Mouse (Mus musculus) erythroblast, embryonic 14.5 days (primary cell): ENCODE results near the gene Olfr455. TPM values are rescaled to one million over a fixed set of nuclear protein-coding genes. Genes with fewer than 3 reads are reported as not detected.

Experiments
- H3K27me3 ChIP-seq: 2 replicates; pipeline ENCODE4 v1.6.1; 2012; ENCODE audit warnings: inconsistent platforms; ENCODE audit not compliant: control insufficient read depth
- H3K36me3 ChIP-seq: 2 replicates; pipeline ENCODE4 v1.6.1; 2012; ENCODE audit warnings: mild to moderate bottlenecking, inconsistent platforms; ENCODE audit not compliant: control insufficient read depth
- H3K4me1 ChIP-seq: 2 replicates; pipeline ENCODE4 v1.6.1; 2012; ENCODE audit warnings: inconsistent platforms; ENCODE audit not compliant: control insufficient read depth
- H3K4me3 ChIP-seq: replicated peaks from 2 replicates; pipeline ENCODE3; 2012; ENCODE audit warnings: moderate library complexity, mild to moderate bottlenecking, inconsistent platforms
- H3K9me3 ChIP-seq: 2 replicates; pipeline ENCODE4 v1.6.1; 2012; ENCODE audit warnings: low read length, inconsistent platforms, mixed read lengths; ENCODE audit not compliant: control insufficient read depth
- GATA1 ChIP-seq: IDR thresholded peaks from 2 replicates; pipeline ENCODE4 v1.6.1; 2012; ENCODE audit warnings: low read length, inconsistent platforms, mixed read lengths
- TAL1 ChIP-seq: IDR thresholded peaks from 3 replicates; pipeline ENCODE4 v1.6.1; 2012; ENCODE audit warnings: low read length, inconsistent platforms, mixed read lengths
- polyA plus RNA-seq: library from polyadenylated mRNA; stranded (reverse); fragments of >175 nt; gene quantifications from 2 replicates; pipeline ENCODE4 v1.2.3, GENCODE M21; 2012

Olfr455 gene
- polyA plus RNA-seq, 1 experiment: not detected

- Histone ChIP-seq H3K9me3 (no peaks in the 10 kb centered on the region), H3K36me3 (no peaks in the 10 kb centered on the region), H3K4me3 (no peak overlapping the region), H3K27me3 (no peaks in the 10 kb centered on the region), H3K4me1 (no peaks in the 10 kb centered on the region)
- TF ChIP-seq GATA1 (no peak), TAL1 (no peak)
These were observed 38.1 kb downstream of the Olfr455 start for GRCm38 (mm10) chr6:42509311-42509710.

- Histone ChIP-seq H3K9me3 (no peaks in the 10 kb centered on the region), H3K4me3 (no peak overlapping the region), H3K27me3 (no peaks in the 10 kb centered on the region), H3K4me1 (no peaks in the 10 kb centered on the region), H3K36me3 (no peaks in the 10 kb centered on the region)
- TF ChIP-seq TAL1 (no peak), GATA1 (no peak)
These were observed 43.9 kb downstream of the Olfr455 start for GRCm38 (mm10) chr6:42503478-42503877.

GRCm38 (mm10) chr6:42489731-42490130, 57.7 kb downstream of the Olfr455 start:
- Histone ChIP-seq H3K36me3 (no peaks in the 10 kb centered on the region), H3K27me3 (no peaks in the 10 kb centered on the region), H3K4me3 (no peak overlapping the region), H3K9me3 (no peaks in the 10 kb centered on the region), H3K4me1 (no peaks in the 10 kb centered on the region)
- TF ChIP-seq GATA1: no peak
- no peak for TF ChIP-seq TAL1

- H3K27me3 ChIP-seq: no peaks in the 10 kb centered on the region
- H3K4me3 ChIP-seq: no peak within 1 kb of the TSS
- TF ChIP-seq TAL1 (no peak), GATA1 (no peak)
- no peaks in the 10 kb centered on the region for H3K4me1 ChIP-seq
- no peaks in the 10 kb centered on the region for H3K9me3 ChIP-seq
- H3K36me3 ChIP-seq: no peaks in the 10 kb centered on the region
These were observed 60.3 kb downstream of the Olfr455 start, which contains the start of gene Olfr456 for GRCm38 (mm10) chr6:42487114-42487513. Gene Olfr456, minus strand, starts transcription at chr6:42487214.

Other genes starting within 250 kb of the Olfr455 start
- gene Fam131b, start 222.9 kb downstream of the Olfr455 start, polyA plus RNA-seq: not detected in 2 replicates
- 4.1 TPM in 2 replicates for gene Zyx, start 198.0 kb downstream of the Olfr455 start, polyA plus RNA-seq
- 0.02 TPM in 1 of 2 replicates, not detected in the other for gene Epha1, start 174.3 kb downstream of the Olfr455 start, polyA plus RNA-seq
- gene Tas2r143, start 147.3 kb downstream of the Olfr455 start, polyA plus RNA-seq: not detected in 2 replicates
- not detected in 2 replicates for gene Tas2r135, start 142.2 kb downstream of the Olfr455 start, polyA plus RNA-seq
- gene Tas2r126, start 113.1 kb downstream of the Olfr455 start, polyA plus RNA-seq: not detected in 2 replicates
- gene Olfr458, start 82.4 kb downstream of the Olfr455 start, polyA plus RNA-seq: not detected in 2 replicates
- gene Olfr457, start 71.3 kb downstream of the Olfr455 start, polyA plus RNA-seq: not detected in 2 replicates
- not detected in 2 replicates for gene Olfr456, start 60.4 kb downstream of the Olfr455 start, polyA plus RNA-seq
- gene Tcaf3, start 50.1 kb upstream of the Olfr455 start, polyA plus RNA-seq: not detected in 2 replicates
- gene Tcaf2, start 97.7 kb upstream of the Olfr455 start, polyA plus RNA-seq: 0.09 TPM in 1 of 2 replicates, not detected in the other
- 0.01 TPM in 2 replicates for gene Tcaf1, start 162.5 kb upstream of the Olfr455 start, polyA plus RNA-seq
- gene Olfr453, start 191.8 kb upstream of the Olfr455 start, polyA plus RNA-seq: not detected in 2 replicates
- gene Olfr38, start 208.8 kb upstream of the Olfr455 start, polyA plus RNA-seq: not detected in 2 replicates
- not detected in 2 replicates for gene Olfr452, start 237.5 kb upstream of the Olfr455 start, polyA plus RNA-seq